Mouse (Mus musculus) gastrocnemius, postnatal 10 days (tissue): ENCODE measurements around the gene Mdk. TPM values are rescaled to one million over a fixed set of nuclear protein-coding genes. Genes with fewer than 3 reads are reported as not detected.

Source experiments
- DNase-seq: peaks from one replicate; pipeline ENCODE4 v3.0.0; 2021; ENCODE audit warnings: mixed read lengths
- long read RNA-seq, 2 experiments: library from polyadenylated mRNA; stranded (forward); transcript quantifications; one replicate each; pipeline ENCODE4 v2.0.0; 2021
- total RNA-seq, 2 experiments: library from RNA; stranded (reverse); gene quantifications; 2 replicates each; pipeline ENCODE4 v1.2.3; 2021

Gene Mdk
- total RNA-seq: 10 to 100 TPM; 43.3 to 55.2 TPM
- long read RNA-seq, experiment 1, transcript Mdk-202 (5 exons, 773 nt): major isoform, 12 of 17 reads
- long read RNA-seq, experiment 1, partial matches to known transcripts: 2 of 17 reads
- long read RNA-seq, experiment 1, other reads (novel, unspliced or antisense): 1 of 17 reads
- long read RNA-seq, experiment 2, transcript Mdk-202 (5 exons, 773 nt): major isoform, 16 of 20 reads
- long read RNA-seq, experiment 2, partial matches to known transcripts: 2 of 20 reads
- long read RNA-seq, experiment 2, other reads (novel, unspliced or antisense): 1 of 20 reads

DNA sequence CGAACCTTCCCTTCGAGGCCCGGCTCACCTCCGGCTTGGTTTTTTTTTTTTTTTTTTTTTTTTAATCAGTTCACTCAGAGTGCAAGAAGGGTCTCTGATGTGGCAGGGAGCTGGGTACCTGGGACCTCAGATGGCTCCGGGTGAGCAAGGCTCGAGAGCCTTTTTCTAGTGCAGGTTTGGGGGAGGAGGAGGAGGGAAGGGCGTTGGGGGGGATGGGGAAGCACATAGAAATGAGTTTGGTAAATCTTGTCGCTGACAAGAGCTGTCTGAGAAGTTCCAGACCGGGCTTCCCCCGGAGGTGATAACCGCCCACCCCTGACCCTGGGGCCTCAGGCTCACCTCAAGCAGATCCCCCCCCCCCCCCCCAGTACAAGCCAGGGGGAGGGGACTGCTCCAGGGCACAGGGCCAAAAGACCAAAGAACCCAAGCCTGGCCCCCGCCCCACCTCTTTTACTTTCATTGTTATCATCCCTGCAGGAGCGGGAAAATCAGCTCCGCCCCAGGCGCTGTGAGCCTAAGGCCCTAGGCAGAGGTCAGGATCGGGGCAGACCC, at the start of gene Mdk:
Gene Mdk (minus strand): TSS at position 138 of the 552 bp plus-strand sequence.
- DNase-seq: no peak

DNA sequence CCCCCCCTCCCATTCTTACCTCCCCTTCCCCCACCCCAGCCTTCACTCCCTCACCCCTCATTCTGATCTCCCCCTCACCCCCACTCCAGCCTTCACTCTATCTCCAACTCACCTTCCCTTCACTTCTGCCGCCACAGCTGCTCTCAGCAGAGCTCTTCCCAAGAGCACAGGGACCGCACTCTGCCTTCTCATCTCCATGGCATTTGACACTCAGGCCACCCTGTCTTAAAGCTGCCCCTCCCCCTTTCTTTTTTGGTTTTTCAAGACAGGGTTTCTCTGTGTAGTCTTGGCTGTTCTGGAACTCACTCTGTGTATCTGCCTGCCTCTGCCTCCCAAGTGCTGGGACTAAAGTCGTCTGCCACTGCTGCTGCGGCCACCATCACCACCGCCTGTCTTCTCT, 48.7 kb upstream of the Mdk start:
- DNase-seq: no peak

DNA sequence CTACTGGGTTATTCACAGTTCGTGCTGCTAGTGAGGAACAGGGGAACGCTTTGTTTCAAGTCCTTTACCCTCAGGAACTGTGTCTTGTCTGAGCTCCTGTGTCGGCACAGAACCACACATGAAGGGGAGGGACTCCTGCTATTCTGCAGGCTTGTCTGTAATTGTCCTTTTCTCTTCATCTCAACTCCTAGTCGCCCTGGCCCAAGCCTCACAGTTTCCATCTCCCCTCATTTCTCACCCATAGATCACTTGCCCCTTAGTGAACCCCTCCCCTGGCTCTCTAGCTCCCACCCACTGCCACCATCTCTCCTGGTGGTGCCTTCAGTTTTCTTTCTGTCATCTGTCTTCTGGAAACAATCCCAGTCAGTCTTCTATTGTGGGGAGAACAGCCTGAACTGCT, 48.1 kb upstream of the Mdk start:
- no peak for DNase-seq

DNA sequence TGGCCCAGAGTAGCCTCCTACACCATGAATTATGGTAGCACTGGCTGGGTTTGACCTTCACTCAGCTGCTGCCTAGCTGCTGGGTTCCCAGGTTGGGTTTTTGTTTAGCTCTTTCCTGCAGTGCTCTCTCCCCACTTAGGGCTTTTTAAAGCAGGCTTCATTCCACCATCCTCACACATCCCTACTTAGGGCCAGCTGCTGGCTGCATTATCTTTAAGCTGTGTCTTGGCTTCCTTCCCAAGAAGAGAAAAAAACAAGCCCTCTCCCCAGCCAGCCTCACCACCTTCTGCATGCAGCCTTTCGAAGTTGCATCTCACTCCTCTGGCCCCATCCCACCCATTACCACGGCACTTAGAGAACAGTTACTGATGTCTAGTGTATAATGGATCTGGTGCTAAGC, 46.5 kb upstream of the Mdk start:
- DNase-seq: no peak

DNA sequence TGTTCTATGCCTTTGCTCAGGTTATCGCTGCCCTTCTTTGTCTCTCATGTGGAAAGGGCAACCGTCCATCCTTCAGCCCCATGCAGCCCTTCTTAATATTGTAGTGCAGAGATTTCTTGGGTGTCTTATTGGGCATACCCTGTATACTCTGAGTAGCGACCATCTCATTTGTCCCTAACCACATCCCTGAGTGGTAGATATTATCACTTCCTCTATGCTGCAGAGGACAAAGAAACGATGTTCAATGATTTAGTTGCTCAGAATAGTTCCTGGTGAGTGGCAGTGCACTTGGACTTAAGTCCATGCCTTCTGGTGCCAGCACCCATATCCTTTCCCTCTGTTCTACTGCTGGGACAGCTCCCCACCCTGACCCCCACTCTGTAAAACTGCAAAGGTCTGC, 45.9 kb upstream of the Mdk start:
- DNase-seq: no peak

DNA sequence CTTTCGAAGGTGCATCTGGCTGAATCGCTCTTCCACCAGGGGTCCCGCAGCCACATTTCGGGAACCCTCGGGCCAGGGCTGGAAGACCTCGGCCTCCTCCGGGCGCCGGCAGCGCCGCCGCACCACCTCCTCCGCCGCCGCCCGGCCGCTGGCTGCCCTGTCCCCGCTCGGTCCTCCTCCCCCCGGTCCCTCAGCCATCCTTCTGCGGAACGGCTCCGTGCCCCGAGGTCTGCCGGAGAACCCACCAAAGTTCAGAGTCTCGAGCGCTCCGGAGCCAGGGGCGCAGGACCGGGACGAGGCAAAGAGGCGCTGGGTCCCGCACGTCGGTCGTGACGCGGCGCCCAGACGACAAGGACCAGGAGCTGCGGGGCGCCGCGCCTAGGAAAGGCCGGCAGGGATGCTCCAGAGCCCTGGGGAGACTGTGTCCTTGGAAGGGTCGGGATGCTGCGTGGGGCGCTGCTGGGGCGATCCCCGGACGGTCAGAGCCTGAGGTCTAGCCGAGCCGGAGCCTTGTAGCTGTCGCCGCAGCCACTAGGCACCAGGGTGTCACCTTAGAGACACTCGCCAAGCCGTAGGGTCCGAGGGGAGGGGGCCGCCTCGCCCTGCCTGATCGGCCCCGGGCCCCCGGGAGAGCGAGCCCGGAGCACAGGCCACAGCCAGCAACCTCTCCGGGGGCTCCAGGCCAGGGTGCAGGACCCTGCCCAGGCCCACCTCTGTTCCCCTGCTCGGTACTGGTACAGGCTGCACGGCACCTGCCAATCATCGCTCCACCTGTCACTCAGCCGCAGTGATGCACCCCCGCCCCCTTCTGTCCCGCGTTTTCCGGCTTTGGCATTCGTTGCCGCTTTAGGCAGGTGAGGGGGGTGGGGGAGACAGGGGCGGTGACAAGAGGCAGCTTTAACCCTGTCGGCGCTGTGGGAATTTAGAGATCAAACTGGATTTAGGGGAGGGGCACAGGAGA, 43.8 kb upstream of the Mdk start, which contains the start of gene Dgkz:
Gene Dgkz (minus strand): TSS at position 284 of the 961 bp plus-strand sequence.
- no peak for DNase-seq

DNA sequence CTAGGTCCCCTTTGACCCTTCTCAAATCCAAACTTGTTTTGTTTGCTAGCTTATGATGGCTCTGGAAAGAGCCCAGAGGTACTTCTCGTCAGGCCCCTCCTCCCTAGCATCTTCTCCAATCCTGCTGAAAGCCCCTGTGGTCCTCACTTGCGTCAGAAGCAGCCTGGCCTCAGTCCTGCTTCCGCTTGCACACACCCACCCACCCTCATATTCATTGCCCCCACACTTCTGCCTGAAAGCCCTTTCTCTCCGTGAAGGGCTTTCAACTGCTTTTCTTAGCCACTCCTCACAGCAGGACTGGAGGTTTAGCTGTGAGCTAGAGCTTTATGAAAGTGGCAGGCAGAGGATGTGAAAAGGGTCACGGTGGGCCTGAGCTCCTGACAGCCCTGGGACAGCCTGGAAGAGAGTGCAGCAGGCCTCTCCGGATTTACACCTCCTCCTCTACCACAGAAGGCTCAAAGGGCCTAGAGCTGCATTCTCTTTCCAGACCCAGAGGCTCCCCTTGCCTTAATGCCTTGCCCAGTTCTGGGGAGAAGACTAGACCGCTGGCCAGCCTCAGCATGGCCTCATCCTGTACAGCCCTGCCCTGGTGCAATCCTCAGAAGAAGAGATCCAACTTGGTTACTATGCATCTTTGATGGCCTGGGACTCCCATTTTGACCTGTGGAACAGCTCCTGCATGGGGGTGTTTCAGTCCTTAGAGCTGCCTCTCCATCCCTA, 41.5 kb upstream of the Mdk start:
- DNase-seq: no peak

DNA sequence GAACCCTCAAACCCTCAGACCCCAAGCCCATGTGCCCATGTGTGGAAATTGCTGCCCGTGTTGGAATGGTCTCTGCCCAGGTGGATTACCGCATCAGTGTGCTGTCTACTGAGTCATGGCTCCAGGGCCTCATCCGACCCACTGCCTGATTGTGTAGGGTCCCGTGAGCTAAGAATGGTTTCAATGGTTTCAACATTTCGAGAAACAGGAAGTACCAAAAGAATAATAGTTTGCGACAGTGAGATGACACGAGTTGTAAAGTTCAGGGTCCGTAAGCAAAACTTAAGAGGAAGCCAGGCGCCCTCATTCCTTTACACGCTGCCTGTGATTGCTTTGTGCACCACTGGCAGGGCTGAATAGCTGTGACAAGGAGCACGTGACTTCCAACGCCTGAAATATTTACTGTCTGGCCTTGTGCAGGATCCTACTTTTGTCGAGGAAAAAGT, 40.0 kb upstream of the Mdk start:
- no peak for DNase-seq

DNA sequence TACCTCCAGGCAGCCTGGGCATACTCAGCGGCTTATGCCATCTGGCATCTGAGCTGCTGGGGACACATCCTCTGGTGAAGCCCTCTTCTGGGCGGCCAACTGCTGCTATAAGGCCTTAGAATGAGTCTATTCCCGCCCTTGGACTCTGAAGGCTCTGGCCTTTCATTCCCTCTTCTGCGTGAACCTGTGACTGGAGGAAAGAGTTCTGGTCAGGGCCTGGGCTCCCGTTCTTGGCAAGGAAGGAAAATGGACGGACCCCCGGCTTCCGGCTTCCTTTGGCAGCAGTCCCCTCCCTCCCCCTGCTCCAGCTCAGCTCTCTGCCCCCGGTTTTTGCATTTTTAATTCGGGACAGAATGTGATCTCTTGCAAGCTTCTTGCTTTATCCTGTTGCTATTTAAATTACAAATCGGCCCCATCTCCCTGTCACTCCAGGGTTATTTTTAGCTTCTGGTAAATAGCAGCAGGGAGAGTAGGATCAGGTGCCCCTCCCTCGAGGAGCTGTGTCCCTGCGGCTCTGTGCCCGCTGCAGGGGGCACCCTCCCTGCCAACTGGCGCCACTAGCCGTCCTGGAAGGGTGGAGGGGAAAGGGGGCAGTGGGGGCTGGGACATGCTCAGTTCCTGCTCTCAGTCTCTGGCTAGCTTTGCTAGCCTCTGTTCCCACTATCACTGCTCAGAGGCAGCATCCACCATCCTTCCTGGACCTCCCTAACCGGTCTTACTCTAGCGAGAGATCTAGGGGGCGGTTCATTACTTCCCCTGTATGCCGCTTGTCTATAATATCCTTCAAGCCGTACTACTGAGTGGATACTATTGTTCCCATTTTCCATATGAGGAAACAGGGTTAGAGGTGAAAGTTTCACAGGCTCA, 39.4 kb upstream of the Mdk start:
- peak; percentile 46 for DNase-seq

DNA sequence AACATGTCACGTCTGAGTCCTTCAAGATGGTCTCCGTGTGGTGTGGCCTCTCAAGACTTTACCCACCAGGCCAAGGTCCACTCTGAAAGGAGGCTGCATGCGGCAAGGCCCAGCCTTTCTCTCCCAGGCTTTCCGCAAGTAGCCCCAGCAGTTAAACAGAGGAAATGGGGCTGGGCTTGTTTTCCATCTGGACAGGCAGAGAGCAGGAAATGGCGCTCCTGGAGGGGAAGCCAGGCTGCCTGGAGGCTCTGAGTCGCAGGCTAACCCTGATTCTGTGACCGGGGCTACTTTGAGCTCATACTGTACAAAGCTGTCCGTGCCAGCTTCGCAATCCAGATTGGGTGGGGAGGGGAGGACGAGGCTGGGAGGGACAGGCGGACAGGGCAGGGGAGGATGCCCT, 35.9 kb upstream of the Mdk start:
- no peak for DNase-seq

DNA sequence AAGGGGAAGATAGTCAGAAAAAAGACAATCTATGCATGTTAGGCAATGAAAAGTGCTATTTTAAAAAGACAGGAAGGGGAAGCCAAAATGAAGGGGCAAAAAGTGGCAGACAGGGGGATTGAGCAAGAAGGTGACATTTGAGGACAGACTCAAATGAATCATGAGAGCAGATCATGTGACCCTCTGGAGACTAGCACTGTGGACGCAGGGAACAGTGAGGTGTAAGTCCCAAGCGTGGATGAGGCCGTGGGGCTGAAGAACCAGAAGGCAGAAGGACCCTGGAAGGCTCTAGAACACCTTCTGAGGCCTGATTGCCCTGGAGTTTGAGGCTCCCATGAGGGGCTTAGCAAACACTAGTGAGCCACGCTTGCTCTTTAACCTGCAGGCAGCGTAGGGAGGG, 34.3 kb upstream of the Mdk start:
- no peak for DNase-seq

DNA sequence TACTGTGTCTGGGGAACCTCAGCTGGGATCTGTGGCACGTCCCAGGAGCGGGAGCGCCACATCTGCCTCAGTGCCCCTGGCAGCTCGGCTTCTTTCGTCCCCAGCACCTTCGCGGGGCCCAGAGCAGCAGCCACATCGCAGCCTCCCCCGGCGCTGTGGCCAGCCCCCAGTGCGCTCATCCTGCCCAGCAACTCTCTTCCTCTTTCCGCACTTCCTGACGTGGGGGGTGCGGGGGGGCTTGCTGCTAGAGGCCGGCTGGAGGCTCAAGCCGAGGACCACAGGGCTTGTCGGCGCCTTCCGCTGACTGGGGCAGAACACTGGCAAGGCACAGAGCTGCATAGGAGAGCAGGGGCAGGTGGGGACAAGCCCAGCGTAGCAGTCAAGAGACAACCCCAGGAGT, 33.3 kb upstream of the Mdk start:
- DNase-seq: peak; percentile 51

DNA sequence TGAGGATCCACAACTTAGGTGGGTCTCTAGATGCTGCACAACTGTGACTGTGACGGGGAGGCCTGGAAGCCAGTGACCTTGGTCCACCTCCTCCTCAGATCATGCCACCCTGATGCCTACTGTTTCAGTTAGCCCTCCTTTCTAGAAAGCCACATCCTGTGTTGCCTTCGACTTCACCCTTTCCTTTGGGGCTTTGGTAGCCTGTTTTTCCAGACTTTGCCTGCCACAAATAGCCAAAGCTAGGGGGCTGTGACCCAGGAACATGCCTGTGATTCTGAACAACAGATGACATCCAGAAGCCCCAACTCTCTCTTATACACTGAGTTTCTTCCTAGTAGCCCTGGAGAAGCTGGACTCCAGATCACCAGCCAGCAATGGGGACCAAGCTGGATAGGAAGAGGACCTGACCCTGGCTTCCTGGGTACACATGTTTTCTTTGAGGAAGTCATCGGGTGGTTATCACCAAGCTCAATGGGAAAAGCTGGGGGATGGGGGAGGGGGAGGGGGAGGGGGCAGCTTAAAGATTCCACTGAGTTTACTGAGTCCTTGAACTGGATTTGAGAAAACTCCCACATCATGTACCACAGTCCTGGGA, 32.6 kb upstream of the Mdk start:
- DNase-seq: no peak

DNA sequence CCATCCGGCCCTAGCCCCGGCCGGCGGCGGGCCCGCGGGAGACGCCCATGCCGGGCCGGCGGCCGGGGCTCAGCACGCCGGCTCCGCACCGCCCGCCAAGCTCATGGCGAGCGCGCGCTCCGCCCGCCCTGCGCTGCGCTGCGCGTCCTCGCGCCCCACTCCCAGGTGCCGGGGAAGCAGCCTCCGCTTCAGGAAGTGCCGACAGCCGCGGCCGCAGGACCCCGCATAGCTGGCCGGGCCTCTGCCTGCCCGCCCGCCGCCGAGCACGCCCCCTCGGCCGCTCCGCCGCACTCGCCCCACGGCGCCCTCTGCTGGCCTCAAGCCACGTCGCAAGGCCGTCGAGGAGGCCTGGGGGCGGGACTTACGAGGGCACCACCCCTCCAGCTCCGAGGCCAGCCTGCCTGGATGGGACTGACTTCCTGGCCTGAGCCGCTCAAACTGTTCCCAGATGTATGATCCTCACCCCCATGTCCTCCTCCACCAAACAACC, 31.4 kb upstream of the Mdk start:
- peak; percentile 99 for DNase-seq

DNA sequence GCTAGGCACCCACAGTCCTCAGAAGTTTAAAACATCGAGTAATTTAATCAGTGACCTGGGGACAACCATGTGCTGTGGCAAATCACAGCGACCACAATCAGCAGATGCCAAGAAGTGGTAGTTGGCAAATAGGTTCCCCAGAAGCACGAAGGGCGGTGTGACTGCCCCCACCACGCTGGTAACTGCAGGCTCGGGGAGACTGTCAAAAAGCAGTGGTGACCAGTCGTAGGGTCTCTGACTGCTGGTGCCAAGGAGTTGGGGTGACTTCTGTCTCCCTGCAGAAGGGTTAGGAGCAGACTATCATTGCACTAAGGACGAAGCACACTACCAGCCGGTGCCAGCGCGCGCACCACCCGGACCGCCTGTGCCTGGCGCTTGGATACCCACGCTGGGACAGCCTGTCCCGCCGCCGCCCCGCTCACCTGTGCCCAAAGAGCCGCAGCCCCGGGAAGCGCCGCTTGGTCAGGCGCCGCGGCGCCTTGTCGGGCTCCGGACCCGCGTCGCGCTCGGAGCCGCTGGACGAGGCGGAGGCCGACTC, 30.8 kb upstream of the Mdk start:
- DNase-seq: no peak

DNA sequence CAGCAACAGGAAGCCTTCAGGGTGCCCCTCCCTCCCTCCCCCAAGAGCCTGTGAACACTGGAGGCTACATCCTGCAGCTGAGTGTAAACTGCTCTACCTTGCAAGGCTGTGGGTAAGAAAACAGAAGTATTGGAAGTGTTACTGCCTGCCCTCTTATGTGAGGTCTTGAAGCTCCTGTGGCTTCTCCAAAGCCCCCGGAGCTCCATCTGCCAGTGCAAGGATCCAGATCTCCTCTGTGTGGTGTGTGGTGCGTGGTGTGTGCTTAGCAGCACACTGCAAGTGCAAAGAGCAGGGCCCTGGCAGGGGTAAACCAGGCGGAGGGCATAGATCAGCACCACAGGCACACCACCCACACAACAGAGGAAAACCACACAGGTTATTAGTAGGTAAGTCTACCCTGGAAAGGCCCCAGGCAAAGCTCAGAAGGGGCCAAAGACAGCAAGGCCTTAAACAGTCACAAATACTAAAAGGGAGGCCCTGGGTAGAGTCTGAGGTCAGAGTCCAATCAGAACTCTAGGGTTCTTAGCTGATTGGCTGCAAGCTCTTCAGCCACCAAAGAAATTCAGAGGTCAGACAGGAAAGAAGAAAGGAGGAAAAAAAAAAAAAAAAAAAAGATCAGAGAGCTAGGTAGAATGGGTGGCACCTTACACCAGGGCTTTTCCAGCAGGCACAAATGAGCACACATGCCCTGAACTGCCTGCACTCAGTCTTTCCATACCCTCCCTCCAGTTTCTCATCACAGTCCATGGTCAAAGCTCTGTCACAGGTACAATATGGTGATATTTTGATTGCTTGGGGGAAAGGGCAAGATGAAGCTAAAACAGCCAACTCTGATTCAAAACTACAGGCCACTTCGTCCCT, 30.0 kb upstream of the Mdk start:
- no peak for DNase-seq

DNA sequence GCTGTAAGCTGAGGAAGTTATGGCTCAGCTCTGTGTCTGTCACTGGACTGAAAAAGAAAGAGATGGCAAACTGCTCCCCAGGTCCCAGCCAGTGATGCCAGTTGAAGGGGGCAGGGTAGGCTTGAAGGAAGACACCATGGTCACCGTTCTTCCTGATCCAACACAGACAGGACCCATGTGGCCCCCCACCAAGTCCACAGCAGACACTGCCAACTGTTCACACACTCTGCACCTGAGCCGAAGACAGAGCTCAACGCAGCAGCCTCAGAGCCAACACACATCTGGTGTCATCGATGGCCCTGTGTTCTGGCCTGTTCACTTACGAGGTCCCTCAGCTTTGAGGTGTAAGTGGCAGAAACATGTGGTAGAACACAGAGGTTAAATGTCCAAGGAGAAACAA, 28.4 kb upstream of the Mdk start:
- no peak for DNase-seq

DNA sequence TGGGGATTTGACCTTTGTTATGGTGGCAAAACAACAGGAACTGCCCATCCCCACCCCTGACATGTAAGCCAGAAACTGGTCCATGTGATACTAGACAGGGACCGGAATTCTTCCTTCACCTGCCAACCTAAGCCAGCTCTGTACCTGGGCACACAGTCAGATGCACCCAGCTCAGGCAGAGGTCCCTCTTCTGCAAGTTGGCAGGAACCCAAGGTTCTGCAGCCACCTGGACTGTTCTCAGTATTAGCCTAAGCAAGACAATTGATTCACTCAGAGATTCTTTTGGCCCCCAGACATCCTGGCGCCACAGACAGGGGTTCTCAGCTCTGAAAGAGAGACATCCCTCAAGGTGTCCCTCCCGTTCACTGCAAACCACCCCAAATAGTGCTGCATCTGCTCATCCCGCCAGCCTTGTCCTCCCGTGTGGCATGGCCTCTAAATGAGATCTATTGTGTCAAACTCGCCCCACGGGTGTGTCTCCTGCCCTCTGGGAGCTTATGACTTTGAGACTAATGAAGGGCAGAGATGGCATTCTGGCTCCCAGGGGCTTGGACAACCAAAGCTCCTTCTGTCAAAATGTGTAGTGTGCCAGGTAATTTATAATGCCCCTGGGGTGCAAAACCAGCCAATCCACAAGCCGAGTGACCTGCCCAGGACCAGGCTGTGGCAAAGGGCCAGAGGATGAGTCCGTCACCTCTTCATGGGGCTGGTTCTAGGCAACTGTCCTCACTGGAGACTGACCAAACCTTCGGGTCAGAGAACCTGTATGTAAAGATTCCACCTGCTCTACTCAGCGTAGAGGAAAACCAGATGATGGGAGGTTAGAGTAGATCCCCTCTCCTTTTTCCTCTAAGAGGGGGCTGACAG, 27.7 kb upstream of the Mdk start:
- DNase-seq: no peak
